Mouse (Mus musculus) embryonic facial prominence, embryonic 10.5 days (tissue): ENCODE data around the gene Gm3033. TPM values are rescaled to one million over a fixed set of nuclear protein-coding genes. Genes with fewer than 3 reads are reported as not detected.
"Not testable (repeated sequence)": the region's sequence is repeated elsewhere in the genome, so short reads cannot be mapped to it uniquely, and the experiment has no call there.

Experiments
- DNase-seq: peaks from one replicate; pipeline ENCODE4 v3.0.0-alpha.2; 2017; ENCODE audit warnings: low spot score
- H3K27ac ChIP-seq: fragments of 300-500 bp; sonication (generic); replicated peaks from 2 replicates; pipeline ENCODE4 v1.5.1; 2016; ENCODE audit warnings: mild to moderate bottlenecking
- H3K27me3 ChIP-seq: fragments of 300-500 bp; sonication (generic); replicated peaks from 2 replicates; pipeline ENCODE4 v1.6.1; 2016; ENCODE audit warnings: low read depth, mild to moderate bottlenecking; ENCODE audit not compliant: poor library complexity, severe bottlenecking
- H3K36me3 ChIP-seq: fragments of 300-500 bp; sonication (generic); replicated peaks from 2 replicates; pipeline ENCODE4 v1.6.1; 2016; ENCODE audit warnings: mild to moderate bottlenecking, moderate library complexity
- H3K4me1 ChIP-seq: fragments of 300-500 bp; sonication (generic); 2 replicates; pipeline ENCODE4 v1.6.1; 2016
- H3K4me3 ChIP-seq: fragments of 300-500 bp; sonication (generic); 2 replicates; pipeline ENCODE4 v1.5.1; 2016; ENCODE audit warnings: mild to moderate bottlenecking, moderate library complexity
- H3K9me3 ChIP-seq: fragments of 300-500 bp; sonication (generic); 2 replicates; pipeline ENCODE4 v1.6.1; 2016; ENCODE audit warnings: mild to moderate bottlenecking
- WGBS: fragments of 180-500 bp; shearing (Covaris S2); methylation state at CpG from one replicate; pipeline ENCODE4 v1.1.7; 2016; 5-methylcytosine and 5-hydroxymethylcytosine counted together
- polyA plus RNA-seq: library from polyadenylated mRNA; unstranded; fragments of >200 nt; fragmentation: Nextera tagmentation; extraction: Ambion mirVana; gene quantifications from 2 replicates; pipeline ENCODE4 v1.2.1, GENCODE M21; 2016

The Gm3033 gene
- not detected in 2 replicates for polyA plus RNA-seq

DNA sequence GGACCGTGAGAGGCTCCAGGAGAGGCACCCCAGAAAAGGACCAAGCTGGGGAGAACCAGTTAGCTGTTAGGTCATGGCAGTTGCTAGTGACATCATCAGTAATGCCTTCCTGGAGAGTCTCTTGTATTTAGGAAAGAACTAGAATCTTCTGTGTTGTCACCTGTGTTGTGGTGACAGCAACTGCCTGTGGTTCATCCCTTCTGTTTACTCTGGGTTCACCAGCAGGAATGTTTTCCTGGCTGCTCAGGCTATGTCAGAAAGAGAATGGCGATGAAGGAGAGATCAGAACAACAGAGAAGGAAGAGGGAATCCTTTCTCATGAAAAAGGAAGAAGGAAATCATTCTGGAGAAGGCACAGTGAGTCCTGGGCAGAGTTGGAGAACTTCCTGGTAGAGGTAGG, at the start of gene Gm3033:
Gene Gm3033, plus strand, starts transcription at position 301 of the 400 bp plus-strand sequence.
- WGBS = no CpG with 5 or more reads among the region's 2 CpGs
- H3K36me3 ChIP-seq, H3K4me3 ChIP-seq, H3K27me3 ChIP-seq, H3K9me3 ChIP-seq, H3K4me1 ChIP-seq, H3K27ac ChIP-seq, DNase-seq: not testable (repeated sequence)

DNA sequence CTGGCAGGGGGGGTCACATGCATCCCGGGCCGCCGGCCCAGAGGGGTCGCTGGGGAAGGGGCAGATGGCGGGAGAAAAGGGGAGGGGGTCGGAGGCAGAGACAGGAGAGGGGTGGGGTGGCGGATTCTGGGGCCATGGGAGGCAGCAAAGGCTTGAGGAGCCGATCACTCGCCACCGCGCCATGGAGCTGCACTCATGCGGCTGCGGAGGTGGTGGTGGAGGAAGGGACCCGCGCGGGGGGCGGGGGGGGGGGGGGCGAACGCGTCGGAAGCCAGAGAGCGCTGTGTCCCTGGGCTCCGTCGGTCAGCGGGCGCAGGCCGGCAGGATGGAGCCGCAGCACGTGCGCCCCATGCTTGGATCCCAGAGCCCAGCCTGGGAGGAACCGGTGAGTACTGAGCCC, 36.3 kb upstream of the Gm3033 start, which contains the start of gene Gm3002:
Gene Gm3002, plus strand, starts transcription at position 301 of the 400 bp plus-strand sequence.
- not testable (repeated sequence) for H3K27ac ChIP-seq, H3K9me3 ChIP-seq, DNase-seq, H3K36me3 ChIP-seq, H3K4me3 ChIP-seq, H3K27me3 ChIP-seq, H3K4me1 ChIP-seq
- no CpG with 5 or more reads among the region's 31 CpGs for WGBS

DNA sequence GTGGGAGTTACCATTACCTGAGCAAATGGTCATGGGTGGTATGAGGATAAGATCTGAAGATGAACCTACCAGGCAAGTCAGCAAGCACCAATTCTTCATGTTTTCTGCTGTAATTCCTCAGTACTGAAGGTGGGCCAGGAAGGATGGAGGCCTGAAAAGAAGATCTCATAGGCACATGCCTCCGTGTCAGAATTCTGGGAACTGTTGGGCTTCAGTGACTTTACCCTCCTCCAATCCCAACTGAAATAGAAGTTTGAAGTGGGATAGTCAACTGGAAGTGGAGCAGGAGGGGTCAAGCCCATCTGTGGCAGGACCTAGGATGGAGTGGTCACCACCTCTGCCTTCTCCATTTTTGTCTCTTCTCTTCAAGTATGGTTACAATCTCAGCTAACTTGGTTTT, 37.8 kb downstream of the Gm3033 start, which contains the start of gene Gm2916:
Gene Gm2916, plus strand, starts transcription at position 301 of the 400 bp plus-strand sequence.
- H3K9me3 ChIP-seq, H3K4me1 ChIP-seq, H3K36me3 ChIP-seq, DNase-seq, H3K27ac ChIP-seq, H3K27me3 ChIP-seq, H3K4me3 ChIP-seq: not testable (repeated sequence)
- WGBS = no CpG with 5 or more reads among the region's 1 CpGs

Other genes with a start within 250 kb of the Gm3033 start
- not detected in 2 replicates for gene Gm3012, start 211.7 kb upstream of the Gm3033 start, polyA plus RNA-seq
- 1.9 and 2.0 TPM in 2 replicates for gene Gm3020, start 194.2 kb upstream of the Gm3033 start, polyA plus RNA-seq
- not detected in 2 replicates for gene Gm3043, start 157.5 kb upstream of the Gm3033 start, polyA plus RNA-seq
- 0.25 and 0.56 TPM in 2 replicates for gene Gm3002, start 36.2 kb upstream of the Gm3033 start, polyA plus RNA-seq
- gene Gm2916, start 37.9 kb downstream of the Gm3033 start, polyA plus RNA-seq = 0.09 TPM in 1 of 2 replicates, not detected in the other
- gene Gm3029, start 85.5 kb downstream of the Gm3033 start, polyA plus RNA-seq = not detected in 2 replicates
- 0.21 and 0.24 TPM in 2 replicates for gene Gm3095, start 117.3 kb downstream of the Gm3033 start, polyA plus RNA-seq
- gene Gm3099, start 152.1 kb downstream of the Gm3033 start, polyA plus RNA-seq = not detected in 2 replicates
- 0.61 and 1.1 TPM in 2 replicates for gene Gm5796, start 177.7 kb downstream of the Gm3033 start, polyA plus RNA-seq
- not detected in 2 replicates for gene Gm3115, start 237.9 kb downstream of the Gm3033 start, polyA plus RNA-seq